24 mouse cellular contexts compared by ENCODE assay signal in genomic region chr5:101876185-101876584, GRCm38 (mm10).
DNase-seq lines count a peak whose midpoint lies in the region; ATAC-seq and TF ChIP-seq lines count a peak whose summit lies in the region.
"Had no signal": no experiment of that assay in that cellular context is flagged by ENCODE, and none has a peak within 500 bp of the region (broad histone marks: within the 10 kb centered on the region; RNA-seq: fewer than 3 reads in every experiment).

No protein-coding gene starts in this region.

- H3K9ac ChIP-seq in lung, embryonic 16.5 days (ENCODE audit: low read length), result no peak overlapping the region
- H3K9ac ChIP-seq: embryonic facial prominence, embryonic 13.5 days; forebrain, embryonic 12.5 days; forebrain, embryonic 15.5 days; hindbrain, embryonic 12.5 days; hindbrain, embryonic 15.5 days had no signal

- no peak for TF ChIP-seq POLR2A in thymus, adult 2 months (IDR thresholded peaks at IDR 0.05; ENCODE audit: control insufficient read depth, extremely low read depth, insufficient read depth, low read length, poor library complexity)

- peak; percentile 33 to 69 for DNase-seq in lung, adult 18-20 months
- peak; percentile 36 for DNase-seq in lung, postnatal 14 days
- DNase-seq in lung, postnatal 4 days, result peak; percentile 34 to 63
- no peak for DNase-seq in thymus, adult 2 months
- DNase-seq in layer of hippocampus, postnatal 25 days (ENCODE audit: extremely low spot score in 1 of 2, low spot score in 1 of 2), result no peak
- DNase-seq: adrenal gland, postnatal 10 days; adrenal gland, postnatal 36 days; cerebellum, adult 18-20 months; cerebellum, adult 9-10 months; cerebellum, postnatal 25 days; gastrocnemius, postnatal 10 days; gastrocnemius, postnatal 36 days; heart, adult 2 months had no signal

- peaks cover 9% of the 10 kb centered on the region for H3K4me1 ChIP-seq in lung, embryonic 16.5 days (replicated peaks; ENCODE audit: control insufficient read depth, insufficient read depth, low read length)
- no peaks in the 10 kb centered on the region for H3K4me1 ChIP-seq in thymus, adult 2 months (replicated peaks; ENCODE audit: control insufficient read depth, insufficient read depth, low read length)
- H3K4me1 ChIP-seq: embryonic facial prominence, embryonic 10.5 days; embryonic facial prominence, embryonic 13.5 days; forebrain, embryonic 12.5 days; forebrain, embryonic 15.5 days; hindbrain, embryonic 12.5 days; hindbrain, embryonic 15.5 days had no signal

- H3K27ac ChIP-seq in lung, embryonic 16.5 days (ENCODE audit: low read length), result no peak overlapping the region
- H3K27ac ChIP-seq in thymus, adult 2 months (ENCODE audit: control insufficient read depth, insufficient read depth, low read length), result no peak overlapping the region
- H3K27ac ChIP-seq: embryonic facial prominence, embryonic 10.5 days; embryonic facial prominence, embryonic 13.5 days; forebrain, embryonic 12.5 days; forebrain, embryonic 15.5 days; heart, adult 2 months; hindbrain, embryonic 12.5 days; hindbrain, embryonic 15.5 days had no signal

- H3K4me2 ChIP-seq in lung, embryonic 16.5 days (ENCODE audit: low read depth, low read length), result no peak overlapping the region
- H3K4me2 ChIP-seq: embryonic facial prominence, embryonic 13.5 days; forebrain, embryonic 12.5 days; forebrain, embryonic 15.5 days; heart, embryonic 11.5 days; hindbrain, embryonic 12.5 days; hindbrain, embryonic 15.5 days had no signal

- H3K9me3 ChIP-seq in lung, embryonic 16.5 days (ENCODE audit: control insufficient read depth, low read length), result no peaks in the 10 kb centered on the region
- H3K9me3 ChIP-seq: embryonic facial prominence, embryonic 10.5 days; embryonic facial prominence, embryonic 13.5 days; forebrain, embryonic 12.5 days; forebrain, embryonic 15.5 days; hindbrain, embryonic 12.5 days; hindbrain, embryonic 15.5 days had no signal

- WGBS in lung, embryonic 16.5 days, result 58% methylated on average over 4 of the region's 4 CpGs
- WGBS in thymus, adult 2 months, result 91% methylated on average over 4 of the region's 4 CpGs

- H3K36me3 ChIP-seq in lung, embryonic 16.5 days (ENCODE audit: control insufficient read depth, insufficient read depth, low read length), result peaks cover 25% of the 10 kb centered on the region
- no peaks in the 10 kb centered on the region for H3K36me3 ChIP-seq in thymus, adult 2 months (ENCODE audit: control insufficient read depth, insufficient read depth, low read length)

- no peak overlapping the region for H3K4me3 ChIP-seq in lung, embryonic 16.5 days (ENCODE audit: low read length)
- no peak overlapping the region for H3K4me3 ChIP-seq in thymus, adult 2 months (ENCODE audit: control insufficient read depth, insufficient read depth, low read length)
- H3K4me3 ChIP-seq: embryonic facial prominence, embryonic 10.5 days; embryonic facial prominence, embryonic 13.5 days; erythroblast, embryonic 14.5 days; forebrain, embryonic 12.5 days; forebrain, embryonic 15.5 days; heart, adult 2 months; hindbrain, embryonic 12.5 days; hindbrain, embryonic 15.5 days had no signal

- H3K27me3 ChIP-seq in lung, embryonic 16.5 days (ENCODE audit: control insufficient read depth, insufficient read depth, low read depth, low read length), result no peaks in the 10 kb centered on the region
- H3K27me3 ChIP-seq in thymus, adult 2 months (ENCODE audit: control insufficient read depth, insufficient read depth, low read length), result no peaks in the 10 kb centered on the region
- H3K27me3 ChIP-seq: embryonic facial prominence, embryonic 13.5 days; forebrain, embryonic 12.5 days; forebrain, embryonic 15.5 days; hindbrain, embryonic 12.5 days; hindbrain, embryonic 15.5 days; Patski had no signal

- peak; percentile 83 for ATAC-seq in lung, embryonic 16.5 days (ENCODE audit: low read depth)
- ATAC-seq in frontal cortex, adult (ENCODE audit: low TSS enrichment), result no peak
- ATAC-seq: forebrain, embryonic 15.5 days; Patski had no signal

- TF ChIP-seq CTCF in thymus, adult 2 months (IDR thresholded peaks at IDR 0.05; ENCODE audit: borderline replicate concordance, control insufficient read depth, extremely low read depth, insufficient read depth, low read length, poor library complexity), result no peak

Comparison
In these comparisons a context has a peak if more than half of its experiments do, and no peak if none do; other contexts are left out.
1. DNase-seq: peak in lung, adult 18-20 months (2 of 2), lung, postnatal 14 days (single experiment) and lung, postnatal 4 days (2 of 2); none in thymus, adult 2 months (single experiment) and layer of hippocampus, postnatal 25 days (0 of 2).